Mouse (Mus musculus) lung, postnatal 14 days (tissue): Measurements from ENCODE around the gene Ppp2r2c.

ENCODE experiments used
- DNase-seq: peaks from one replicate; pipeline ENCODE4 v3.0.0; 2021

The Ppp2r2c gene

DNA sequence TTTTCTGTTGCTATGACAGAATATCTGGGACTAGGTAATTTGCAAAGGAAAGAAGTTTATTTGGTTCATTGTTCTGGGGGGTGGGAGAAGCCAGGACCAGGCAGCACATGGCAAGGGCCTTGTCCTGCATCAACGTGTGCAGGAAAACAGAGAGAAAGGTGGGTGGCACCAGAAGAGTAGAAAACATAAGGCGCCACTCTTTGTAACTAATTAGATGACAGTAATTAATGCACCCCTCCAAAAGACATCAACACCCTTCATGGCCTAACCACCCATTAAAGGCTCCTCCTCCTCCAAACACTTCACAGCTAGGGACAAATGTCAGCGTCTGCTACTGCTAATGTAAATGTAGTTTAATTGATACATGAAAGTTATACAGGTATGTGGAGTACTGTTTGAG is 121.9 kb downstream of the Ppp2r2c start:
- no peak for DNase-seq

GRCm38 (mm10) chr5:36990631-36991350 is 122.5 kb downstream of the Ppp2r2c start:
- no peak for DNase-seq

GRCm38 (mm10) chr5:36996410-36996809 is 128.1 kb downstream of the Ppp2r2c start:
- DNase-seq = no peak

- DNase-seq = no peak
Observed at GRCm38 (mm10) chr5:36997996-36998395, 129.7 kb downstream of the Ppp2r2c start.

DNA sequence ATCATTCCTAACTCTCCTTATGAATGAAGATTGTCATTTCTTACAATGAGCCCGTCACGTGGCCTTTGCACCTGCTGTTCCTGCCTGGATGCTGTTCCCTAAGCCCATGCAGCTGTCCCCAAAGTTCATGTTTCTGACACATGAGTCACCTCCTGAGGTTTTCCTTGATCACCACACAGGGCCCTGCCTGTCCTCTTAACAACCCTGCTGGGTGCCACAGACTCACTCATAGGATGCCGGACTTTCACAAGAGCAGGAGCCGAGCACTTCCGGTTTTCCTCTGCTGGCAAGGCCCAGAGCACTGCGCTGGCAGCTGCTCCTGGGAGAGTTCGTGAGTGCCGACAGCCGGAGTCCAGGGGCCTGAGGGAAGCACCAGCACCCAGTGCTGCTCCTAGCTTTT is 132.7 kb downstream of the Ppp2r2c start:
- DNase-seq = no peak

DNA sequence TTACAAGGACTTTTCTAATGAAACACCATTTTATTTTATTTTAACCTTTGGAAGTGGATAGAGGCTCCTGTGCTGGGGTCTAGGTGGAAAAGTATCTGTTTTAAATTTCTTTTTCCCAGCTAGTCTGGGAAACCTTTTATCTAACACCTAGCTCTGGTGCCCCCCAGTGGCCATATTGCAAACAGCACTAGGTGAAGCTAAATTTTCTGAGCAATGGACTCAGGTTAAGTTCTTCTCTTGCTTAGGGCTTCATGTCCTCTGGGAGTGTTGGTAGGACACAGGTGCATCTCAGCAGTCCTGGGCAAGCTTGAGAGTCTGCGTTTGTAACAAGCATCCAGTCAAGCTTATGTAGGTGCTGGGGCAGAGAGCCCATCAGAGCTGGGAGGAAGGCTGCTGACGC is 133.7 kb downstream of the Ppp2r2c start:
- peak; percentile 80 for DNase-seq
